Mouse (Mus musculus): ENCODE measurements at regions not wholly inside any gene's neighbourhood (a gene's known extent, or its start where the extent isn't known, plus 50 kb on each side); places are given as distances from the start of the nearest gene placed in this dataset.
"Not testable (repeated sequence)": the region's sequence is repeated elsewhere in the genome, so short reads cannot be mapped to it uniquely, and the experiment has no call there.

DNA sequence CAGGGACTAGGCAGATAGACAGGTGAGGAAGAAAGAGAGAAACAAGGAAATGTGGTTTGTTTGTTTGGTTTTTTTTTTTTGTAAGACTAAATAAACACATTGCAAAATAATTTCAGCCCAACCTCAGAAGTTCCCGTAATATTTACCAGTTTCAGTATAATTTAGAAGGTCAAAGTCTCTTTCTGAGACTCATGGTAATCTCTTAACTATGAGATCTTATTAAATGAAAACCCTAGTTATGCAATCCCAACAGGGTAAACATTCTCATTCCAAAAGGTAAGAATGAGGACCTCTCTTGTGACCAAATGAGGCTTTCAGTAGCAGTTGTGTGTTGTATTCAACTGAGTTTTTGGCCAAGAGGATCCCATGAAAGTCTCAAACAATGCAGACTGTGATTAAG, 524.7 kb upstream of the Kif18a start:
- ATAC-seq (ENCODE audit: poor library complexity, severe bottlenecking) = no peak

DNA sequence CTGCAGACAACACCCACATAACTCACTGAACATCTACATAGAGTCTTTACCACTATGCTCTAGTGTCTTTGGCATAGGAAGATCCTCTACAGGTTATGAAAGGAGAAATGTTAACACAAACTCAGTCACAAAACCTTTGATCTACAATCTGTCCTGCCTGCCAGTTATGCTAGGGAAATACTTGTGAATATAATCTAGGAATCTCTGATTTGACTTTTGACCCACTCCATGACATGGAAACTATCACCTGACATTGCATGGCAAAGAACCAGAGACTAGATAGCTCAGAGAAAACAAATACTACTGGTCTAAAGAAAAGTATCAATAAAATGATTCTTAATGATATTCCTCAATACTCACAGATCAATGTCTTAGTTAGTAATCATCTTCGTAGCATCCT, 524.3 kb upstream of the Kif18a start:
- no peak for ATAC-seq (ENCODE audit: poor library complexity, severe bottlenecking)

DNA sequence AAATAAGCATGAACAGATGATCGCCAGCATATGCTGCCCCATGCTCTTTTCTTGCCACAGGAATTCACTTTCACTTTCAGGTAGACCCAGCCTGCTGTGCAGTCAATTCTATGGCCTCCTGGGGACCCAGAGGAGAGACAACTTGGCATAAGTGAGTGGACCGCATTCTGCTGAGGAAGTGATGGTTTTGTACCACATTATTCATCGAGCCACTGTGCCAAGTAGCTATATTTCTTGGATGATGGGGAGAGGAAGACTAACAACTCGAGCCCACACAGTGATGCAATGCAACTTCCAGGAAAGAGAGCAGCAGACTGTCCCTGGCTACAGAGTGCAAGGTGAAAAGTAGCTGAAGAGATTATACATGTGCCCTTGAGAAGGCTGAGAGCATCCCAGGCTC, 515.8 kb upstream of the Kif18a start:
- 0 out of 2 replicates have a peak, but pooled peaks have one; percentile 18 for ATAC-seq (ENCODE audit: poor library complexity, severe bottlenecking)

DNA sequence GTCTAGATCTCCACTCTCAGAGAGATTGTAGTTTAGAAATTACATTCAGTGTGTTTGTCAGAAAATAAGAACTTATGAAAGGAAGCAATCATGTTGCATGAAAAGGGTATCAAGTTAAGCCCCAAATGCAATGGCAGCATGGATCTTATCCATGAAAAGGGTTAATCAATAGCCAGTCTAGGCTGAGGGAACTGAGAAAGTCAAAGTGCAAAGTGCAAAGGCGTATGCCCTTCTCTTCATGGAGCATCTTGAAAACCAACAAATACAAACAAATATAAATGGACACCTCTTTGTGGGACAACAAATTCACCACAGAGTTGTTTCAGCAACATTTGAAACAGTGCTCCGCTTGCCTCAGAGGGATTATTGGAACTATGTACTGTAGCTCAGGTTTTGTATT, 514.1 kb upstream of the Kif18a start:
- ATAC-seq (ENCODE audit: poor library complexity, severe bottlenecking) = no peak

DNA sequence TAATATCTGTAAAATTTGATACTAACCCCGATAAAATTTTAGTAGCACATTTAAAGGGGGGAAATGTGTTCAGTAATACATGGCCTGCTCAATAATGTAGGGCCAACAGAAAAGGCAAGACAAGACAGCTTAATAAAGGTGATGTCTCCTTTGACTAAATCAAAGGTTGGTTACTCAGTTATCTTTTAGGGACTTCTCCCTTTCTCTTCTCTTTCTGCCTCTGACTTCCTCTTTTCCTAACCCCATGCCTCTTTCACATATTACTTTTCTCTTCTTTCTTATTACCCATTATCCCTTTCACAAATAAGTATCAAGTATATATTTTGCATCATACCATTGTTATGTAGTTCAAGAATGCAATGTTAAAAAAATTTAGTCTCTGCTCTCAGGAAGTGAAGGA, 510.2 kb upstream of the Kif18a start:
- no peak for ATAC-seq (ENCODE audit: poor library complexity, severe bottlenecking)

DNA sequence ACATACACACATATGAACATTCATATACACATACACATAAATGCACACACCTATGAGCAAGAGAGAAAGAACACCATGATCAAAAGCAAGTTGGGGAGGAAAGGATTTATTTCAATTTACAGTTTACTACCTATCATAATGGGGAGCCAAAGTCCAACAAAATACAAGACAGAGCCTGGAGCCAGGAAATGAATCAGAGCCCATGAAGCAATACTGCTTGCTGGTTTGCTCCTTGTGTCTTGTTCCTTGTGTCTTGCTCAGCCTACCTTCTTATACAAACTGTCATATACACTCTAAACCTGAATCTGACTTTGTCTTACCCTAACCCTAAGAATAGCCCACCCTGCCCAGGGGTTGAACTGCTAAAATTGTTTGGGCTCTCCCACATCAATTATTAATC, 497.1 kb upstream of the Kif18a start:
- no peak for ATAC-seq (ENCODE audit: poor library complexity, severe bottlenecking)

DNA sequence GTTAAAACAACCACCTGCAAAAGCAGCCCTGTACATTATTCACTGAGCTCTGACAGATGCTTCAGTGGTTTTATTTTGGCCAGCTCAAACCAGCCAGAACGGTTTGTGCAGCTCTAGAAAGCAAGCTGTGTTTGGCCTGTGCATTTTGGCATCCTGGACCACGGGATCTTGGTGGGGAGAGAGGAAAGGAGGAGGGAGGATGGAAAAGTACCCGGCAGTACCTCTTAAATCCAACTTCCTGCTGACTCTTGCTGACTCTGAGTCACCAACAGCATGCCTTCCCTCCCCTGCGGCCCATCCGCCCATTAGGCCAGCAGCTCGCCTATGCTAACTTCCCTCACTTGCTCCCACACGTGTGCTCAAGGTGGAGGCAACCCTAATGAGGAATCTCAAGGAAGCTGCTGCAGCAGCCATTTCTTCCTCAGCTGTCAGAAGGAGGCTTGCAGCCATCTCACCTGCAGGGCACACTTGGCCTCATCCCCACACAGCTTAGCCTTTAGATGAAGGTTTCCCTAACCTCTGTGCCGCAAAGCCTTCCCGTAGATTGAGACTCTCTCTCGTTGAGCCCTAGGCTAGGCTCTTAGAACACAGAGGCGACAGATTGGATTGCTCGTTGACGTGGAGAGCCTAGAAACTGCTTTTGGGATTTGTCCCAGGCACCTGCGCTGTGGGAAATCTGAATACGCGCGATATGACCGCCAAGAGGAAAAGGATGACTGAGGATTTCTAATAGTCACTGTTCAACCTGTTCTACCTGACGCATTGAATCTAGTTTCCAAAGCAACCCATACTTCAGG, 495.2 kb upstream of the Kif18a start:
- no peak for ATAC-seq (ENCODE audit: poor library complexity, severe bottlenecking)

DNA sequence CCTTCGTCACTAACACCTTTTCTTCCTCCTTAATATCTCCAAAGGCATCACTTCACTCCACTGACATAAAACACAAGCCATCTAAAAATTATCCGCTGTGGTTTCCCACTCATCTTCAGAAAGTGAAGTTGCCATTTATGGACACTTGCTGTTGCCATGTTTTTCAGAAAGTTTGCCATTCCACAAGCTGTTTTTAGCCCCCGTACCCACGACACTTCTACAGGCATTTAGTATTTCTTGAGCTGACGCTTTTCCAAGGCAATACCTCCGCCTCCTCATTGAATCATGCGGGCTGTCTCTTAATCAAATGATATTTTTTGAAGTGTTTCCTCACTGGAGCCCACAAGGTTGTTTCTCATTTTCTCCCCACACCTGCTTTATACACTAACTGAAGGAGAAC, 491.4 kb upstream of the Kif18a start:
- ATAC-seq (ENCODE audit: poor library complexity, severe bottlenecking) = no peak

DNA sequence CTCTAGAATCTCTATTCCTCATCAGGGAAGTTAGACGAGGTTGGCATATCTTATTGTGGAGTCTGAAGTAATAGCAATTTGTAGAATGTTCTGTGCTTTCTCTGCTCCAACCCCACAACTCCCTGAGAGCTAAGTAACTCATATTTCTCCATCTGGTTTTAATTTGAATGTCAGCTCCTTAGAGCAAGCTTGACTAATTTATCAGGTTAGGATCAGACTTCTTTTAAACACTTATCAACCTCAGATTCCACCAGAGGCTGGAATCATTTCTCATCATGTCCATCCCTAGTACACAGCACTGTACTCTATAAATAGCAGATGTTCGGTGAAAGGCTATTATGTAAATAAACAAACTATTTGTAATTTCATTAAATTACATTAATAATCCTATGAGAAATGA, 485.4 kb upstream of the Kif18a start:
- no peak for ATAC-seq (ENCODE audit: poor library complexity, severe bottlenecking)

DNA sequence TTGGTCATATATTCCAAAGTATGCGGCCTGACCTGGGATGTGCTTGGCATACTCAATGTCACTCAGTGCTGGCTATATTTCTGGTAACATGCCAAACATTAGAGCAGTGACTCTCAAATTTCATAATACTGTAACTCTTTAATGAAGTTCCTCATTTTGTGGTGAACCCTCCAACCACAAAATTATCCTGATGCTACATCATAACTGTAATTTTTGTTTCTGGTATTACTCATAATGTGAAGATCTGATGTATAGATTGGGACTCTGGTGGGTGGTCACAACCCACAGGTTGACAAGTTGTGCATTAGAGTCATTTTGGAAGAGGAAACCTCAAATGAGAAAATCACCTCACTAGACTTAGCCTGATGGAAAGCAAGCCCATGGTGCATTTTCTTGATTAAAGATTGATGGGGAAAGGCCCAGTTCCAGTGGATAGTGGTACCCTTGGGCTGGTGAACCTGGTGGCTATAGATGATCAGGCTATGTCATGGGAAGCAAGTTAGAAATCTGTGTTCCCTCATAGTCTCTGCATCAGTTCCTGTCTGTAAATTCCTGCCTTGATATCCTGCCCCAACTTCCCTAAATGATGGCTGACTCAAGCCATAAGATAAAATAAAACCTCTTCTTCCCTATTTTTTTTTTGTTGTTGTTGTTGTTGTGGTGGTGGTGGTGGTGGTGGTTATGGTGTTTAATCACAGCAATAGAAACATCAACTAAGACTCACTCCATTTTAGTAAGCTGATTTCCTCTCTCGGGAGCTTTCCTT, 483.5 kb upstream of the Kif18a start:
- ATAC-seq (ENCODE audit: poor library complexity, severe bottlenecking) = peak; percentile 87

DNA sequence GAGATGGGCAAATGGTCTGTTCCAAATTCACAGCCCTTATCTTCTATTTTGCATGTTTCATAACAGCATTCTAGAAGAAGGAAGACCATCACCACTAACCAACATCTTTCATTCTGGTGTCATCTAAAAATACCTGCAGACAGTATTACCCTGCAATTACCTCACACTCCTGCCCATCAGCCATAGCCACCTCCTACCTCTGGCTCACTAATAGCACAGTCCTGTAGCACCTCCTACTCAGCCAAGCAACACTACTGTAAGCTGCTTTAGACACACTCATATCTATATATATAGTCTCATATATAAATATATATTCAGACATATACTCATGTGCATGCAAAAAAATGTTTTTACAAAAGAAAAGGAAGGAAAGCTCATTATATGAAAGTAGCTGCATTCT, 468.2 kb upstream of the Kif18a start:
- no peak for ATAC-seq (ENCODE audit: poor library complexity, severe bottlenecking)

DNA sequence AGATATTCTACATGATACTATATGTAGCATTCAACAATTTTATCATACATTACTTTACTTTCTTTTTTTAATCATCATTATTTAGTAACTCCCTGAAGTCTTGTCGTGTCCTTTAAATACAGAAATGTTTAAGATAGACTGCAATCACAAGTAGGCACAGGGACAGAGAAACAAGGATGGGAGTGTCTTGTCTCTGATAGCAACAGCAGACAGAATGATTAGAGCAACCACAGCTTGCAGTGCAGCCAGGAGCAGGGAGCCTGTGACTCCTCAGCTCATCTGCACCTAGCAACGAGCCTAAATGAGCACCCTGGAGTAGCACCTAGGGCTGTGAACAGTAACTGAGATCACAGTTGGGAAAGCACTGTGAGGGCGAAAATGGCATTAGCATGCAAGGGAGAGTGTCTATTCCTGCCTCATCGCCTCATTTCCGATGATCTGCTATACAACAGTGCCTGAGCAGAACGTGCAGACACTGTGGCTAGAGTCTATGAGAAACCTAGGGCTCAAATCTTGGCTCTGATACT, 467.4 kb upstream of the Kif18a start:
- ATAC-seq (ENCODE audit: poor library complexity, severe bottlenecking) = no peak

DNA sequence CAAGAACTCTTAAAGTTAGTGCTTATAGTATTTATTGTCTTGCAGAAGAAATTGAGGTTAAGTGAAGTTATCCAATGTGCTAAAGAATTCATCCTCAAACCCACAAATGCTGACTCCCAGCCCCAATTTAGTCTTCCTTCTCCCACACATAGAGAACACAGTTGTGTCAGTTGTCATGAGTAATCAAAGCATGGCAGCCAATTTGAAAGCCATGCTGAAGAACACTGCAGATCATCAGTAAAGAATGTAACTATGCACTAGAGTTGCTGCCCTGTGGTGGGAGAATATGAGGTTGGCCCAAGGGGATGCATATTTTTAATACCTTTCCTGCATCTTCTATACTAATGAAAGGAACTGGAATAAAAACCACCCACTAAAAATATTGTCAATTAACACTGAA, 464.0 kb upstream of the Kif18a start:
- ATAC-seq (ENCODE audit: poor library complexity, severe bottlenecking) = no peak

DNA sequence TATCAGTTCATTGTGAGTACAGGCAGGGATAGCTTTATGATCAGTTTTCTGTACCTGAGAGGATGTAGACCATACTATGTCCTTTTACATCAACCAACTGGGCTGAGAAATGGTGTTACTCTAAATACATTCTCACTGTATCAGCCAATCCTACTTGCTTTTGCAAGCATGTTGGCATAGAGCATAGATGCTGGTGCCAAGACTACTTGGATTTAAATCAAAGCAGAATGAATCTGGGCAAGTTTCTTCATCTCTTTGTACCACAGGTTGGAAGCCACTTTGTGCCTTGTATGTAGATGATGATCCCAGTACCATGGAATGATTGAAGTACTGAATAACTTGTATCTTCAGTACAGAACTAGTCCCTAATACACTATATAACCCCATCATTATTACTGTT, 456.5 kb upstream of the Kif18a start:
- no peak for ATAC-seq (ENCODE audit: poor library complexity, severe bottlenecking)

DNA sequence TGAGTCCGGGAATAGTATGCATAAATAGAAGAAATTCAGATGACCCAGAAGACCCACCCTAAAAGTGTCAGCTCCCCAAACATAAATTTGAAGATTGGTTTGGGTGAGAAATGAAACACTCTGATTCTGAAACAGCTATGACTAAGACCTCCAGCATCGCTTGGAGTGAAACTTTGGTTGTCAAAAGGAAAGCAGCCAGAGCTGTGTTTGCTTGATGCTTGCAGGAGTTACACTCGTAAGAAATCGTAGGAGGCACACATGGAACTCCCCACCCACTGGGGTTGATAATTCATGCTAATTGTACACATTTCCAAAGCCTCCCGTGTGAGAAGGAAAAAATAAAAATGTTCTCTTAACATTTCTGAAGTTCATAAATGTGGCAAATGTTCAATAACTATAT, 454.6 kb upstream of the Kif18a start:
- ATAC-seq (ENCODE audit: poor library complexity, severe bottlenecking) = no peak

DNA sequence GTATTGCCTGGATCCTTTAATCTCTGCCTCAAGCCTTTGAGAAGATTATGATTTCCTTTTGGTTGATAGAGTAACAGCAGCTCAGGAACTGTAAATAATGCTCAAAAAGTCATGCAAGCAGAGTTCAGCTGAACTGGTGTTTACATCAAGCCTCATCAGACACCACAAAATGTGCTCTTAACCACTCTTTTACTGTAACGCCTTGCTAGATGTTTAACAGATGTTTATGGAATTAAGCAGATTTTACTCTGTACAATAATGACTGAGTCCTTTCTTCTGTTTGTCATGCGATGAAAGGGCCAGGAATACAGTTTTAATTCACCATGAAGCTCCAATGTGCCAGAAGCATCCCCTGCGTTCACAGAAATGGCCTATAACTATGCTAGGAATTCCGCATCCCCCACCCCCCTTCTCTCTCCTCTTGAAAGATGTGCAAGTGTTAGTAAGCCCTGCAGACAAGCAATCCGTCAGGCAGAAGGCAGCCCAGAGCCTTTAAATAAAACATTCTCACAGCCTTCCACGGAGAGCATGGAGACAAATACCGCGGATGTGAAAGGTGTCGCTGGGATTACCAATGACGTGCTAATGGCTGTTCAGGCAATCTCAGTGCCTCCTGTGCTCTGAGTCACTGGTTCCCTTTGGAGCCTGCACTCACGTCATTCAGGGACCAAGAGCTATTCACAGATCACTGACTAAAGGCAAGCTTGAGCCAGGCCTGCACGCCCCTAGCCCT, 453.3 kb upstream of the Kif18a start:
- no peak for ATAC-seq (ENCODE audit: poor library complexity, severe bottlenecking)

DNA sequence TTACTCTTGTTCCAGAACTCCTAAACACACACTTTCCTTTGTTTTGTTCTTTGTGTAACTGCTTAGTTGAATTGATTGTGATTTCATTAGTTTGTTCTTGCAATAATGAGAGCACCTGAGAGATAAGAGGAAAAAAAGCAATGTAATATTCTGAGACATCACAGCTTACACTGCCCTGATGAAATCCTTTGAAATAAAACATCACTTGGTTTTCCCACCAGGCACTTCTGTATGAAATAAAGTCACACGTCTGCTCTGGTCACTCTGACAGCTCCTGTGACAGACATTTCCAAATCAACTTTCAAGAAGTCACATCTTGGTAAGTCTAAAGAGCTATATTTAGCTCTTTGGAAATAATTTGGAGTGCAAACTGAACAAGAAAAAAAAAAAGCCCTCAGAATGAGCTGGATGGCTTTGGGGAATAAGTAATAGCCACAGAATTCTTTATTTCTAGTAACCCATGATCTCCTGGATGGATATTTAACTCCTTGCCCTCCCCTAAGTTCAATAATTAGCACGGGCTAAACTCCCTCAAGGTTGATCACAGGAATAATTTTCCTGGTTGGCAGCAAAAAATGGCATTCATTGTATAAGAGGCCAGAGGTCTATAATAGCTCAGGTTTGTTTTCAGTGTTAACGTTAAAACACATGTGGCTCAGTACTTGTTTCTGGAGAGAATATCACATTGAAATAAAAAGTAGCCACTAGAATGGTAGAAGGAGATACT, 452.4 kb upstream of the Kif18a start:
- ATAC-seq (ENCODE audit: poor library complexity, severe bottlenecking) = no peak

DNA sequence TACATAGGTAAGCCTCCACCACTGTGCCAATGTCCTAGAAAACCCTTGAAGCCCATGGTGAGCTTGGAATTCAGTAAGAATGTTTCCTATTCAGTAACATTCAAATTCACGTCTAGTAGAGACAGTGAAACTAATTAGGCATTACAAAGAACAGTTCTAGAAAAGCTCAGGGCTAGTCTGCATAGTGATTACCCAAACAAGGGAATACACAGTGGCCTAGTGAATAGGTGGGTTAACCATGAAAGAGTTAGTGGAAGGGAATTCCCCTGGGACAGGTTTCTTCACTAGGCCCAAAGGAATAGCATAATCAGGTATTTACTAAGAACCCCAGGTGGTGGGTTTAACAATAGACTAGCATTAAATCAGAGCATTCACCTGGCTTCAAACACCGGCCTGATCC, 436.7 kb upstream of the Kif18a start:
- not testable (repeated sequence) for ATAC-seq (ENCODE audit: poor library complexity, severe bottlenecking)

DNA sequence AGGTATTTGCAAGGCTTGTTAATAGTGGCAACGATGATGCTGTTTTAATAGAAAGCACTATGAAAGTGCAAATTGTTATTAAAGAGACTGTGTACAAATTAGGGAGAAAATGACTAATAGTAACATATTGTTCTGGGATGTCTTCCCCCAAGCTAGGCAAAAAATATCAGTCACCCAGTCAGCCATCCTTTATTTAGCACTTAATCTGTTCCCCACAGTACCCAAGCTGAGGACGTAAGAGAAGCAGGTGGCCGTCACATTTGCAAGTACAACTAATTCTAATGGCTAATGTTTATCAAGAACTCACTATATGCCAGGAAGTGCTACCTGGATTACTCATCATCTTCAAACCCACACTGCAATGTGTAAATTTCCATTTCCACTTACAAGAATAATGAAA, 432.5 kb upstream of the Kif18a start:
- no peak for ATAC-seq (ENCODE audit: poor library complexity, severe bottlenecking)

DNA sequence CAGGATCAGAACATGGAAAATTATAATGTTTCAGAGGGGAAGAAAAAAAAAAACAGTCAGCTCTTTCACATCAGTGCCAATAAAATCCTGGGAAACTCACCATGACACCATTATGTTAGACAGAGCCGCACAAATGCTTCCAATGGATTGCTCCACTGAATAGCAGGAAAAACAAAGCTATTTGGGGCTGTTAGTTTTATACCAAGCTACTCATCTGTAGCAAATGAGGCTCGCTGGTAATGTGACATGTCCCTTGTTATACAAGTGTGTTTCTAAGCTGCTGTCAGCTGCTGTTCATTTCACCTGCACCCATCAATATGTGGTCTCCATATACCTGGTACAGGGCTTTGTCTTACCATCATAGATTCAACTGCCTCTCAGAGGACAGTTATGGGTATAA, 426.1 kb upstream of the Kif18a start:
- ATAC-seq (ENCODE audit: poor library complexity, severe bottlenecking) = no peak

DNA sequence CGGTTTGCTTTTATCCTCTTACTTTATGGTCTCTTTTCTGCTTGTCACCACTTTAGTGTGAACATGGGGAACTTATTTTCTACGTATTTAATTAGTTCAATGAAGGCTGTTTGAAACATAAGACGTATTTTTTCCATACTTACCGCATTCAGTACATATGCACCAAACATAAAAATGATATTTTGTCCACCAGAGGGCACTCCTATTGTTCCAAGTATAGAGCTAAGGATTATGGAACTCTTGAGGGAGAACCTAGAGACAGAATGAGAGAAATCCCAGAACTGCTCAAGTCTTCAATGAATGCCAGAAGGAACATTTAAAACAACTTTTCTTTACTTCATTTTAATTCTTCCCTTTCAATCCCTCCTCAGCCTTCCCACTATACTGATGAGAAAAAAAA, 403.4 kb upstream of the Kif18a start:
- no peak for ATAC-seq (ENCODE audit: poor library complexity, severe bottlenecking)

Measured in megakaryocyte, adult 5-6 weeks (primary cell).